Mouse (Mus musculus) forebrain, embryonic 13.5 days (tissue): ENCODE results near the gene March6. TPM values are rescaled to one million over a fixed set of nuclear protein-coding genes. Genes with fewer than 3 reads are reported as not detected.

ENCODE experiments used
- ATAC-seq: fragments of 200-750 bp; cut with Nextera tagmentation; 2 replicates; pipeline ENCODE4 v1.8.0; 2017
- H3K27ac ChIP-seq: fragments of 300-500 bp; sonication (generic); 2 replicates; pipeline ENCODE4 v1.5.1; 2015; ENCODE audit warnings: inconsistent platforms, mild to moderate bottlenecking, moderate library complexity
- H3K27me3 ChIP-seq: fragments of 300-500 bp; sonication (generic); 2 replicates; pipeline ENCODE4 v1.6.1; 2015; ENCODE audit warnings: mild to moderate bottlenecking, inconsistent platforms
- H3K36me3 ChIP-seq: fragments of 300-500 bp; sonication (generic); 2 replicates; pipeline ENCODE4 v1.6.1; 2015; ENCODE audit warnings: mild to moderate bottlenecking, inconsistent platforms; ENCODE audit not compliant: poor library complexity, severe bottlenecking
- H3K4me1 ChIP-seq: fragments of 300-500 bp; sonication (generic); 2 replicates; pipeline ENCODE4 v1.6.1; 2015; ENCODE audit warnings: inconsistent platforms
- H3K4me2 ChIP-seq: fragments of 300-500 bp; sonication (generic); 2 replicates; pipeline ENCODE4 v1.6.1; 2015; ENCODE audit warnings: inconsistent platforms, mild to moderate bottlenecking, moderate library complexity
- H3K4me3 ChIP-seq: fragments of 300-500 bp; sonication (generic); 2 replicates; pipeline ENCODE4 v1.5.1; 2015; ENCODE audit warnings: mild to moderate bottlenecking, inconsistent platforms
- H3K9ac ChIP-seq: fragments of 300-500 bp; sonication (generic); 2 replicates; pipeline ENCODE4 v1.6.1; 2015; ENCODE audit warnings: mild to moderate bottlenecking, inconsistent platforms
- H3K9me3 ChIP-seq: fragments of 300-500 bp; sonication (generic); replicated peaks from 2 replicates; pipeline ENCODE4 v1.6.1; 2016; ENCODE audit warnings: inconsistent platforms
- WGBS: fragments of 180-500 bp; shearing (Covaris S2); methylation state at CpG from one replicate; pipeline ENCODE4 v1.1.7; 2015; 5-methylcytosine and 5-hydroxymethylcytosine counted together
- polyA plus RNA-seq: library from polyadenylated mRNA; unstranded; fragments of >200 nt; fragmentation: Nextera tagmentation; extraction: Ambion mirVana; gene quantifications from 2 replicates; pipeline ENCODE4 v1.2.1, GENCODE M21; 2015

March6 gene
- 57.5 and 66.4 TPM in 2 replicates for polyA plus RNA-seq

DNA sequence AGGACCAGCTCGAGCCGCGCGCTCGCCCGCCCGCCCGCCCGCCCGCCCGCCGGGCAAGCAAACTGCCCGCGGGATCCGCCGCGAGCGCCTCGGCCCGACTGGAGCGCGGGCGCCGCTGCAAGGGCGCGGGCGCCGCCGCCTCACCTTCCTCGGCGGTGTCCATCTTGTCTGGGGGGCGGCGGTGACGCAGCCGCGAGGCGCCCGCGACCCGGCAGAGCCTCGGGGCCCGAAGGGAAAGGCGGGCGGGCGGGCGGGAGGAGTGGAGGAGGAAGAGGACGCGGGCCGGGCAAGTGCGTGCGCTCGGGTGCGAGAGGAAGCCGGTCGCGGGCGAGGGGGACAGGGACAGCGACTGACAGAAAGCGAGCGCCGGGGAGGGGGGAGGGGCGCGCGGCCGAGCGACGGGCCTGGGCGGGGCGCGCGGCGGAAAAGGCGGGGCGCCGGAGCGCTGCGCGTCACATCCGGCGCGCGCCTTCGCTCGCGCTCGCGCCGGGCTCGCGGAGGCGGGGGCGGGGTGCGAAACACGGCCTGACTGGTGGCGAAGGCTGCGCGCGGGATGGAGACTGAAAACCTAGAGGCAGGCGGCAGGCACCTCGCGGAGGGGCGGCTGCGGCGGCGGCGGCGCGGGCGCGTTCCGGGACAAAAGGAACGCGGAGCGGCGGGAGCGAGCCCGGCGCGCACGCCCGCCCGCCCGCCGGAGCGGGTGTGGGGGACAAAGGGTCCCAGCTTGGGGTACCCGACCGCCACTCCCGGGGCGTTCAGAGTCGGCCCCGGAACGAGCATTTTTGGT, at the start of gene March6:
March6 (minus strand) TSS at position 395 of the 787 bp plus-strand sequence.
- peak within 1 kb of the TSS; percentile 90 for H3K4me3 ChIP-seq
- peak; percentile 95 for ATAC-seq
- H3K27me3 ChIP-seq = no peaks in the 10 kb centered on the region
- no peaks in the 10 kb centered on the region; the same call in 1 of the 2 replicates for H3K36me3 ChIP-seq
- peaks cover 28% of the 10 kb centered on the region for H3K4me1 ChIP-seq
- H3K4me2 ChIP-seq = peak within 1 kb of the TSS; percentile 77
- 0 out of 2 replicates have a peak, but pooled peaks cover 3% of the 10 kb centered on the region for H3K9me3 ChIP-seq
- peak within 1 kb of the TSS; percentile 96 for H3K9ac ChIP-seq
- H3K27ac ChIP-seq = peak within 1 kb of the TSS; percentile 99
- WGBS = 1% methylated on average over 49 of the region's 132 CpGs

- Histone ChIP-seq H3K4me3 (no peak overlapping the region), H3K36me3 (no peaks in the 10 kb centered on the region), H3K27ac (no peak overlapping the region), H3K4me1 (no peaks in the 10 kb centered on the region), H3K27me3 (no peaks in the 10 kb centered on the region), H3K9ac (no peak overlapping the region), H3K4me2 (no peak overlapping the region), H3K9me3 (no peaks in the 10 kb centered on the region)
- no peak for ATAC-seq
- 80% methylated on average over 5 of the region's 5 CpGs for WGBS
Observed at GRCm38 (mm10) chr15:31576076-31576475, 45.2 kb upstream of the March6 start.

GRCm38 (mm10) chr15:31573692-31574091, 42.8 kb upstream of the March6 start:
- Histone ChIP-seq H3K4me1 (no peaks in the 10 kb centered on the region), H3K9ac (no peak overlapping the region), H3K4me3 (no peak overlapping the region), H3K27me3 (no peaks in the 10 kb centered on the region; the same call in 1 of the 2 replicates), H3K9me3 (no peaks in the 10 kb centered on the region), H3K4me2 (no peak overlapping the region), H3K36me3 (no peaks in the 10 kb centered on the region), H3K27ac (no peak overlapping the region)
- no peak for ATAC-seq

DNA sequence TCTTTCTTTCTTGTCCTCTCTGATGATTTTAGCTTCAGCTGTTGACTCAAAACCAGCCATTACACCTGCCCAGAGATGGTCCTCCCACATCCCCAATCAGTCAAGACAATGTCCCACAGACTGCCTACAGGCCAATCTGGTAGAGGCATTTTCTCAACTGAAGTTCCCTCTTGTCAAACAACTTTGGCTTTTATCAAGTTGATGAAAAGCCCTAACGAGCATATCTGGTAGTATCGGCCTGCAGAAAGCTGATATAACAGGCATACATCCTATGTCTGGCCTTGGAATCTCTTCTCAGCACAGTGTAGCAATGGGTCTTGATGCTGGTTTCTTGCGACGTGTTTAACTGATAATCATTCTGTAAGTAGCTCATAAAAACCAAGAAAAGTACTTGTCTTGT, 42.4 kb upstream of the March6 start:
- WGBS = 81% methylated on average over 4 of the region's 4 CpGs

DNA sequence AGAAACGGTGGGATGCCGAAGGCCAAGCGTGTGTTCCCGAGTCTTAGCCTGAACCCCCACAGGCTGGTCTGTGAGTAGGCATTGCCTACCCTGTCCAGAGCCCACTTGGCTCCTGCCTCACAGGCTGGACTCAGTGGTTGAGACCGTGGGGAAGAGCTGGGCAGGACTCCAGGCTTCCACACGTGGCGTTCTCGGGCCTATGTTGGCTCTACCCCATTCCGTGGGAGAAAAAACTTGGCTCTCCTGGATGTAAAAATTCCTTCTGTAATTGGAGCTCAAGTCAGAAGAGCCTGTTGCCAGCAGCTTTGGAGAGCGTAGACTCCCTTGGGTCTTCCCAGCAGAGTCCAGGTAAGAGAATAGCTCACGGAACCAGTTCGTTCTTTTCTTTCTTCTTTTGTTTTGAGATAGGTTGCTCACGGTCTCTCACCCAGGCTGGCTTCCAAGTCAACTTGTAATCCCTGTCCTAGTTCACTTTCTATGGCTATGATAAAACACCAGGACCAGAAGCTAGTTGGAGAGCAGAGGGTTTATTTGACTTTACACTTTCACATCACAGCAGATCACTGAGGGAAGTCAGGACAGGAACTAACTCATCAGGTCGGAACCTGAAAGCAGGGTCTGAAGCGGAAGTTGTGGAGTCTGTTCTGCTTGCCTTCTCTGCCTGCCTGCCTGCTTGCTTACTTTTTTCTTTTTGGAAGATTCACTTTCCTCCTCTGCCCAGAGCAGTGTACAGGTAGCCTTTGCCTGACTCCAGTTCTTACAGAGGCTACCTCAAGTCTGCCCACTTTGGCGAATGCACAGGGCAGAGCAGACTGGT, 41.3 kb upstream of the March6 start:
- H3K9ac ChIP-seq = no peak overlapping the region
- H3K27me3 ChIP-seq = no peaks in the 10 kb centered on the region; the same call in 1 of the 2 replicates
- WGBS = 88% methylated on average over 16 of the region's 16 CpGs
- H3K4me1 ChIP-seq = no peaks in the 10 kb centered on the region
- H3K4me3 ChIP-seq = no peak overlapping the region
- no peaks in the 10 kb centered on the region for H3K9me3 ChIP-seq
- H3K4me2 ChIP-seq = no peak overlapping the region
- ATAC-seq = no peak
- no peak overlapping the region for H3K27ac ChIP-seq
- H3K36me3 ChIP-seq = no peaks in the 10 kb centered on the region

More for the DNA sequence above, 42.4 kb upstream of the March6 start:
- Histone ChIP-seq H3K4me1 (no peaks in the 10 kb centered on the region), H3K36me3 (no peaks in the 10 kb centered on the region), H3K9me3 (no peaks in the 10 kb centered on the region), H3K4me2 (no peak overlapping the region), H3K9ac (no peak overlapping the region), H3K27me3 (no peaks in the 10 kb centered on the region; the same call in 1 of the 2 replicates), H3K27ac (no peak overlapping the region), H3K4me3 (no peak overlapping the region)
- ATAC-seq = no peak

DNA sequence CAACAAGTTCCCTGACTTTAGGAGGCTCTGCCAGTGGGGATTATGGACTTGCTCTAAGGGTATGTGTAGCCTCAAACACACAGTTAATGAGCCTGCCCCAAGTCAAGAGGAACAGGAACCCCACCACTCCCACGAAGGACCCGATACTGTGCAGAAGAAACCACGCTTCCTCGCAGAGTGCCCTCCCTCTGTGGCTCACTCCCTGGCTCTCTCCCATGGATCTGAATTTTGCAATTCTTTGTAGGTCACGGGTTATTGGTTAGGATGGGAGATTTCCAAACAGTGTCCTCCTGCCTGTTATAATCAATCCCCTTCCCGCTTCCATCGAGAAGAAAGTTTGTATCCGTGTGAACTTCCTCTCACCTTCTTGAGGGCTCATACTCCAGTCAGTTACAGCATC, 40.1 kb upstream of the March6 start:
- H3K36me3 ChIP-seq = no peaks in the 10 kb centered on the region
- H3K27me3 ChIP-seq = no peaks in the 10 kb centered on the region; the same call in 1 of the 2 replicates
- no peak overlapping the region for H3K27ac ChIP-seq
- no peaks in the 10 kb centered on the region for H3K4me1 ChIP-seq
- H3K4me3 ChIP-seq = no peak overlapping the region
- no peak overlapping the region for H3K9ac ChIP-seq
- 94% methylated on average over 8 of the region's 8 CpGs for WGBS
- H3K9me3 ChIP-seq = no peaks in the 10 kb centered on the region
- H3K4me2 ChIP-seq = no peak overlapping the region
- ATAC-seq = no peak

GRCm38 (mm10) chr15:31569325-31570022, 38.6 kb upstream of the March6 start:
- Histone ChIP-seq H3K9me3 (no peaks in the 10 kb centered on the region), H3K36me3 (no peaks in the 10 kb centered on the region), H3K4me1 (no peaks in the 10 kb centered on the region), H3K4me2 (no peak overlapping the region), H3K27me3 (no peaks in the 10 kb centered on the region; the same call in 1 of the 2 replicates), H3K9ac (no peak overlapping the region), H3K27ac (no peak overlapping the region), H3K4me3 (no peak overlapping the region)
- ATAC-seq = no peak
- 67% methylated on average over 9 of the region's 9 CpGs for WGBS

GRCm38 (mm10) chr15:31568581-31568996, 37.7 kb upstream of the March6 start:
- H3K27ac ChIP-seq = no peak overlapping the region
- H3K27me3 ChIP-seq = no peaks in the 10 kb centered on the region; the same call in 1 of the 2 replicates
- H3K4me3 ChIP-seq = no peak overlapping the region
- H3K9me3 ChIP-seq = no peaks in the 10 kb centered on the region
- no peak overlapping the region for H3K4me2 ChIP-seq
- no peak overlapping the region for H3K9ac ChIP-seq
- H3K4me1 ChIP-seq = no peaks in the 10 kb centered on the region
- ATAC-seq = no peak
- no peaks in the 10 kb centered on the region for H3K36me3 ChIP-seq
- 24% methylated on average over 12 of the region's 12 CpGs for WGBS

- Histone ChIP-seq H3K27me3 (no peaks in the 10 kb centered on the region; the same call in 1 of the 2 replicates), H3K9me3 (no peaks in the 10 kb centered on the region), H3K4me3 (no peak overlapping the region), H3K36me3 (no peaks in the 10 kb centered on the region), H3K9ac (no peak overlapping the region), H3K27ac (no peak overlapping the region), H3K4me1 (no peaks in the 10 kb centered on the region), H3K4me2 (no peak overlapping the region)
- no peak for ATAC-seq
- WGBS = 68% methylated on average over 7 of the region's 7 CpGs
Observed at GRCm38 (mm10) chr15:31567431-31567830, 36.6 kb upstream of the March6 start.

DNA sequence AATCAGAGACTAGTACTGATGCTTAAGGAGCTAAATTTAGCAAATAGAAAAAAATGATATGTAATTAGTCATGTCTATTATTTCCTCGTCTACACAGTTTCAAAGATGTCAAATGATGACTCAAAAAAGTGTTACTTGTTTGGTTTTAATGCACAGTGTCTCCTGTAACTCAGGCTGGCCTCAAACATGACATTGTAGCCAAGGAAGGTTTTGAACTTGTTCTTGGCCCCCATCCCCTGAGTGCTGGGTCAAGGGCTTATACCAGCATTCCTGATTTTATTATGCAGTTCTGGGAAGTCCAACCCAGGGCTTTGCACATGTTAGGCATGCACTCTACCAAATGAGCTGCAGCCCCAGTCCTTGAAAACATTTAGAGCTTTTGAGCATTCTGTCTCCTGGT, 34.9 kb upstream of the March6 start:
- H3K4me2 ChIP-seq = no peak overlapping the region
- H3K27ac ChIP-seq = no peak overlapping the region
- H3K9ac ChIP-seq = no peak overlapping the region
- no peaks in the 10 kb centered on the region for H3K9me3 ChIP-seq
- H3K4me1 ChIP-seq = no peaks in the 10 kb centered on the region
- WGBS = 83% methylated on average over 1 of the region's 1 CpGs
- no peak for ATAC-seq
- no peaks in the 10 kb centered on the region; the same call in 1 of the 2 replicates for H3K27me3 ChIP-seq
- H3K4me3 ChIP-seq = no peak overlapping the region
- H3K36me3 ChIP-seq = no peaks in the 10 kb centered on the region

DNA sequence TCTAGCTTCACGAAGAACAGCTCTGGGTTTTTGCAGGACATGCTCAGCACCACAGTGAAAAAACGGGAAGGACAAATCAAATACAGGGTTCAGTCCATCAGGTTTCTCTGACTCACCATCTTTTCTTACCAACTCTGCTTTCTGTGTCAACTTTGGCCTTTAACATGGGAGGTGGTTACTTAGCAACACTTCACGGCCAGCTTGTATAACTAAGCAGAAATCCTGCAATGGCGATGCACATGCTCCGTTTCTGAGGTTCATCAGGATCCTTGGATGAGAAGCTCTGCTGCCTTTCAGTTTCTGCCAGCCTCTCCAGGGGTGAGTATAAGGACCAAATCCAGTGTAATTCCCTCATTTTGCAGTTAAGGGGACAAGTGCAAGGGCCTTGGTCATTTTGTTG, 34.3 kb upstream of the March6 start, which contains the start of gene Cmbl:
Cmbl (plus strand) TSS at position 206 of the 400 bp plus-strand sequence.
- no peaks in the 10 kb centered on the region for H3K36me3 ChIP-seq
- H3K27ac ChIP-seq = no peak within 1 kb of the TSS
- H3K4me1 ChIP-seq = no peaks in the 10 kb centered on the region
- H3K4me2 ChIP-seq = no peak within 1 kb of the TSS
- no peaks in the 10 kb centered on the region for H3K9me3 ChIP-seq
- H3K27me3 ChIP-seq = no peaks in the 10 kb centered on the region
- no peak within 1 kb of the TSS for H3K4me3 ChIP-seq
- no peak within 1 kb of the TSS for H3K9ac ChIP-seq
- no peak for ATAC-seq
- 74% methylated on average over 5 of the region's 5 CpGs for WGBS
